Comparison of ENCODE assay signal across 8 mouse cellular contexts in genomic region chr2:35200898-35201668, GRCm38 (mm10). TPM values are rescaled to one million over a fixed set of nuclear protein-coding genes. Genes with fewer than 3 reads are reported as not detected.
DNase-seq lines count a peak whose midpoint lies in the region; ATAC-seq lines count a peak whose summit lies in the region.

Gene Rab14 (minus strand): TSS chr2:35201120.

- ATAC-seq in CD4-positive, CD25-positive, alpha-beta regulatory T cell, adult 4 months, result peak; percentile 93
- ATAC-seq in heart, embryonic 14.5 days (ENCODE audit: insufficient number of reproducible peaks, insufficient read depth, low FRiP score, low read depth), result peak; percentile 98
- peak; percentile 95 for ATAC-seq in liver, embryonic 13.5 days (ENCODE audit: low read depth)
- ATAC-seq in stomach, embryonic 16.5 days (ENCODE audit: insufficient read depth, low FRiP score), result peak; percentile 98

- no peaks in the 10 kb centered on the region for H3K27me3 ChIP-seq in heart, embryonic 14.5 days (ENCODE audit: control insufficient read depth, insufficient read depth, low read length)
- H3K27me3 ChIP-seq in liver, embryonic 13.5 days, result 0 out of 2 replicates have a peak, but pooled peaks cover 6% of the 10 kb centered on the region
- no peaks in the 10 kb centered on the region for H3K27me3 ChIP-seq in stomach, embryonic 16.5 days (ENCODE audit: control insufficient read depth, insufficient read depth, low read length)

- peak within 1 kb of the TSS; percentile 85 for H3K4me2 ChIP-seq in heart, embryonic 14.5 days (ENCODE audit: low read length)
- H3K4me2 ChIP-seq in liver, embryonic 13.5 days, result peak within 1 kb of the TSS; percentile 86
- peak within 1 kb of the TSS; percentile 97 for H3K4me2 ChIP-seq in stomach, embryonic 16.5 days (ENCODE audit: low read depth, low read length)

- no peaks in the 10 kb centered on the region for H3K9me3 ChIP-seq in heart, embryonic 14.5 days (ENCODE audit: control insufficient read depth, low read length)
- no peaks in the 10 kb centered on the region for H3K9me3 ChIP-seq in liver, embryonic 13.5 days (replicated peaks)
- H3K9me3 ChIP-seq in stomach, embryonic 16.5 days (replicated peaks; ENCODE audit: control insufficient read depth, low read length), result no peaks in the 10 kb centered on the region

- DNase-seq in c-Kit-negative CD71-positive TER-119-positive erythroid progenitor cells, embryonic 14.5 days (ENCODE audit: low read depth, low spot score), result peak; percentile 99
- peak; percentile 96 for DNase-seq in fibroblast of lung, adult 2 months (ENCODE audit: low read depth)
- peak; percentile 100 for DNase-seq in kidney, postnatal 14 days
- peak; percentile 99 for DNase-seq in liver, embryonic 13.5 days
- peak; percentile 100 for DNase-seq in neural tube, embryonic 10.5 days (ENCODE audit: extremely low spot score, low spot score)

- H3K36me3 ChIP-seq in heart, embryonic 14.5 days (ENCODE audit: control insufficient read depth, insufficient read depth, low read length), result 0 out of 2 replicates have a peak, but pooled peaks cover 6% of the 10 kb centered on the region
- H3K36me3 ChIP-seq in liver, embryonic 13.5 days, result peaks cover 2% of the 10 kb centered on the region; the same call in 1 of the 2 replicates
- H3K36me3 ChIP-seq in stomach, embryonic 16.5 days (ENCODE audit: control insufficient read depth, insufficient read depth, low read length), result no peaks in the 10 kb centered on the region

- WGBS in heart, embryonic 14.5 days, result under 1% methylated on average over 39 of the region's 47 CpGs
- WGBS in liver, embryonic 13.5 days (ENCODE audit: insufficient replicate concordance), result under 1% methylated on average over 45 of the region's 47 CpGs
- under 1% methylated on average over 45 of the region's 47 CpGs for WGBS in stomach, embryonic 16.5 days

- H3K4me3 ChIP-seq in heart, embryonic 14.5 days (ENCODE audit: control insufficient read depth in 1 of 2, insufficient read depth in 1 of 2, low read depth in 1 of 2, low read length in 2 of 2), result peak within 1 kb of the TSS; percentile 88 to 100
- peak within 1 kb of the TSS; percentile 100 for H3K4me3 ChIP-seq in liver, embryonic 13.5 days (replicated peaks)
- peak within 1 kb of the TSS; percentile 87 for H3K4me3 ChIP-seq in stomach, embryonic 16.5 days (replicated peaks; ENCODE audit: low read length)

- H3K9ac ChIP-seq in heart, embryonic 14.5 days (ENCODE audit: low read length), result peak within 1 kb of the TSS; percentile 100
- H3K9ac ChIP-seq in liver, embryonic 13.5 days, result peak within 1 kb of the TSS; percentile 99
- peak within 1 kb of the TSS; percentile 99 for H3K9ac ChIP-seq in stomach, embryonic 16.5 days (ENCODE audit: low read length)

- peak within 1 kb of the TSS; percentile 93 to 99 for H3K27ac ChIP-seq in heart, embryonic 14.5 days (replicated peaks in 1 of 2; ENCODE audit: control insufficient read depth in 1 of 2, insufficient read depth in 1 of 2, low read depth in 2 of 2, low read length in 2 of 2)
- H3K27ac ChIP-seq in liver, embryonic 13.5 days, result peak within 1 kb of the TSS; percentile 96
- peak within 1 kb of the TSS; percentile 96 for H3K27ac ChIP-seq in stomach, embryonic 16.5 days (ENCODE audit: low read length)

- peaks cover 0 to 24% of the 10 kb centered on the region in 2 experiments; a peak in 3 of 4 replicates for H3K4me1 ChIP-seq in heart, embryonic 14.5 days (ENCODE audit: control insufficient read depth in 2 of 2, insufficient read depth in 2 of 2, low read length in 2 of 2)
- H3K4me1 ChIP-seq in liver, embryonic 13.5 days (replicated peaks), result peaks cover 31% of the 10 kb centered on the region
- H3K4me1 ChIP-seq in stomach, embryonic 16.5 days (ENCODE audit: control insufficient read depth, insufficient read depth, low read length), result peaks cover 7% of the 10 kb centered on the region; the same call in 1 of the 2 replicates

RNA-seq across cellular contexts. Expression of gene Rab14, which starts in this region (rescaled TPM):
- 100 to 1,000 TPM in 1 of 2 experiments, 10 to 100 TPM in 1; 86.1 to 124 TPM for polyA plus RNA-seq in CD4-positive, CD25-positive, alpha-beta regulatory T cell, adult 4 months (2017; shearing (Covaris generic))
- polyA plus RNA-seq in heart, embryonic 14.5 days (2014; fragmentation: Nextera tagmentation; extraction: Ambion mirVana), result 251 and 262 TPM in 2 replicates
- 148 and 181 TPM in 2 replicates for polyA plus RNA-seq in liver, embryonic 13.5 days (2015; fragmentation: Nextera tagmentation; extraction: Ambion mirVana)
- 292 and 332 TPM in 2 replicates for polyA plus RNA-seq in stomach, embryonic 16.5 days (2015; fragmentation: Nextera tagmentation; extraction: Ambion mirVana)

Comparison
In these comparisons a context has a peak if more than half of its experiments do, and no peak if none do; other contexts are left out.
1. Peak in every context shown above with its lines: DNase-seq, ATAC-seq, H3K4me3 ChIP-seq and H3K27ac ChIP-seq.